Mouse (Mus musculus): ENCODE measurements at regions not wholly inside any gene's neighbourhood (a gene's known extent, or its start where the extent isn't known, plus 50 kb on each side); places are given as distances from the start of the nearest gene placed in this dataset.

DNA sequence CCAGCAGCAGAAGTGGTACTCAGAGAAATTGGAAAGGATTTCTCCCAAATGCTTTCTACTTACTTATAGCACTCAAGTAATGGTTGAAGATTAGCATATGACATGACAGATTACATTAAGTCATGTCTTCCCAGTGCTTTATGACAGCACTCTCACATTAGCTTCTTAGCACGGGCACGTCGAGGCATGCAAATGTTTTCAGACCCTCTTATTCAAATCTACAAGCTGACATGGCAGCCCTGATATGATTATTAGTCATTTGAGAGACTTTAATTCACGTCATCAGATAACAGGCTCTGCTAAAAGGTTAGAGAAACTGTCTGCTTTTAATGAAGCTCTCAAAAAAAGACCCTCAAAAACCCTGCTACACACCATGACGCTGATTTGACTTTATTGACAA, 590.1 kb downstream of the Lmo4 start:
- no peaks in the 10 kb centered on the region for H3K4me1 ChIP-seq
- no peaks in the 10 kb centered on the region for H3K9me3 ChIP-seq (replicated peaks)
- ATAC-seq (ENCODE audit: low FRiP score): no peak
- H3K36me3 ChIP-seq: no peaks in the 10 kb centered on the region
- H3K9ac ChIP-seq: no peak overlapping the region
- no peaks in the 10 kb centered on the region for H3K27me3 ChIP-seq
- WGBS: 80% methylated on average over 5 of the region's 5 CpGs
- H3K4me3 ChIP-seq: no peak overlapping the region
- no peak overlapping the region for H3K4me2 ChIP-seq (replicated peaks)
- H3K27ac ChIP-seq: no peak overlapping the region

DNA sequence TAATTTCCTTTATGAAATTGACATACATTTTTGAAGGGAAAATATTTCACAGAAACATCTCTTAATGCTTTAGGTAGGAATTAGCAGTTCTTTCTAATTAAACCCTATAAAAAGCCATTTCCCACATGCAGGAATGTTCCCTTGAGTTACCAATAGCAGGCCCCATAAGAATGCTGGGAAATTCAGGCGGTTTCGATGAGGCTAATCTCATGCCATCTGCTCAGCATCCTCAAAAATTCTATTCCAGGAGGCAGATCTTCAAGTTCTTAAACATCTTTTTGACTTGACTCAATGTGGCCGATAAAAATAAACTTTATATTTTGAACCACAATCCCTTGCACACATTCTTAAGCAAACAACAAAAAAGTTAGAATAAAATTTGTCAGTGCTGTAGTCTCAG, 591.0 kb downstream of the Lmo4 start:
- Histone ChIP-seq H3K36me3 (no peaks in the 10 kb centered on the region), H3K4me1 (no peaks in the 10 kb centered on the region), H3K4me3 (no peak overlapping the region), H3K9ac (no peak overlapping the region), H3K27ac (no peak overlapping the region), H3K4me2 (replicated peaks) (no peak overlapping the region), H3K9me3 (replicated peaks) (no peaks in the 10 kb centered on the region), H3K27me3 (no peaks in the 10 kb centered on the region)
- no peak for ATAC-seq (ENCODE audit: low FRiP score)
- 91% methylated on average over 3 of the region's 3 CpGs for WGBS

DNA sequence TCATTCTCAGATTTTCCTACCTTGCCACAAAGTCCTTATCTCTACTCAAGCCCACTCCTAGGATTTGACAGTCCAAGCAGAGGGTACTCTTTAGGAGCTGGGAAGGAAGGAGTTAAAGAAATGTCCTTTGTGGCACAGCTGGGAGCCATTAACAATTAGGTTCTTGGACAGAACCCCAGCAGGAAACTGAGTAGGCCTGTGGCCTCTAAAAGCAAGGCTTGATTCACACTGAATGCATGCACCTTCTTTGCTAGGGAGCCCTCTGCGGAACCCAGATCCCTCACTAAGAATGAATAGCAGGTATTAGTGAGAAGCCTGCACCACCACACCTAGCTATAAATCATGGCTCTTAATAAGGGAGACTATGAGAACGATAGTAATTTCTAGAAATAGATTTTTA, 595.3 kb downstream of the Lmo4 start:
- Histone ChIP-seq H3K4me1 (no peaks in the 10 kb centered on the region), H3K9ac (no peak overlapping the region), H3K36me3 (no peaks in the 10 kb centered on the region), H3K4me2 (replicated peaks) (no peak overlapping the region), H3K27me3 (no peaks in the 10 kb centered on the region), H3K4me3 (no peak overlapping the region), H3K9me3 (replicated peaks) (no peaks in the 10 kb centered on the region), H3K27ac (no peak overlapping the region)
- WGBS: 34% methylated on average over 2 of the region's 2 CpGs
- no peak for ATAC-seq (ENCODE audit: low FRiP score)

DNA sequence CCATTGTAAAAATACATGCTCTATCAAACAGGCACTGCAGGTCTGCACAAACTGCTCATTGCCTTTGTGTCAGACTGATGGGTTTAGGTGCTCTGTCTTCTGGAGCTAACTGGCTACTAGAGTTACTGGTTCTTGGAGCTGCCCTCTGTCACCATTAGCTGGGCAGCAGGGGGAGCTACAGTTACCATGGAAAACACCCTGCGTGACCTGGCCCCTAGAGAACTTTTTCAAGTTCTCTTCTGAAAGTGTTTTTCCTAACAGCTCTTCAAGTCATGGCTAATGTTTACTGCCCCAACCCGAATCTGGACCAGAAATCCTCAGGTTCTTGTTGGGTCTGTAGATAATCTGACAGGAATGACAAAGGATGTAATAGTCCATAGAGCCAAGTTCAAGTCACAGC, 605.9 kb downstream of the Lmo4 start:
- H3K36me3 ChIP-seq: no peaks in the 10 kb centered on the region
- no peaks in the 10 kb centered on the region for H3K9me3 ChIP-seq (replicated peaks)
- no peak overlapping the region for H3K27ac ChIP-seq
- no peak overlapping the region for H3K4me3 ChIP-seq
- H3K4me2 ChIP-seq (replicated peaks): no peak overlapping the region
- 47% methylated on average over 2 of the region's 2 CpGs for WGBS
- no peaks in the 10 kb centered on the region for H3K27me3 ChIP-seq
- no peak overlapping the region for H3K9ac ChIP-seq
- H3K4me1 ChIP-seq: no peaks in the 10 kb centered on the region
- ATAC-seq (ENCODE audit: low FRiP score): no peak

DNA sequence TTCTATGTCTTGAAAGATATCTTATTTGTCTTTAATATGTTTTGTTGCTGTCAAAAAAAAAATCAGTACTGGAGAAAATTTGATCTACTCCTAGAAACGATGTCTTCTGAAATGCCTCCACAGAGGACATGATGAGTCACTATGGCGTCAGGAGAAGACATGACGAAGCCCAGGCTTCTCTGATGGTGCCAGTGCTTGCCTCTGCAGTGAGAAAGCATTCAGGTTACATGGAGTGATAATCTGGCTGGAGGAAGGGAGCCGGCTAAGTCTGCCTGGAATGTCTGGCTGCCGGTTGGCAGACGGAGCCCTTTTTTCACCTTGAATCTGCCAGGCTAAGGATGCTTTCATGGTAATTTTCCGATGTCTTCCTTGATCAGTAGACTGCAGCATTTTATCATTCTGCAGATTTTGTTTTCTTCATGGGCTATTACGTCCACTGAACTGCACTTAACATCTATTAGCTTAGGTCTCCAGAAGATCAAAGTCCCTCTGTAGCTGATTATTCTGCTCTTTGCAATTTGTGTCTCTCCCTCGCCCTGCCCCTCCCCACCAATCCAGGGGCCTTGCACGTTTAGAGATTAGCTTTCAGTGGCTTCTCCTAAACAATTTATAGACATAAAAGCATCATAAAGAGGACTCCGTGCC, 607.9 kb downstream of the Lmo4 start:
- Histone ChIP-seq H3K9me3 (replicated peaks) (no peaks in the 10 kb centered on the region), H3K4me3 (no peak overlapping the region), H3K4me1 (peaks cover 4% of the 10 kb centered on the region; the same call in 1 of the 2 replicates), H3K9ac (no peak overlapping the region), H3K4me2 (replicated peaks) (no peak overlapping the region), H3K36me3 (no peaks in the 10 kb centered on the region), H3K27ac (no peak overlapping the region), H3K27me3 (no peaks in the 10 kb centered on the region)
- WGBS: 33% methylated on average over 11 of the region's 11 CpGs
- ATAC-seq (ENCODE audit: low FRiP score): no peak

DNA sequence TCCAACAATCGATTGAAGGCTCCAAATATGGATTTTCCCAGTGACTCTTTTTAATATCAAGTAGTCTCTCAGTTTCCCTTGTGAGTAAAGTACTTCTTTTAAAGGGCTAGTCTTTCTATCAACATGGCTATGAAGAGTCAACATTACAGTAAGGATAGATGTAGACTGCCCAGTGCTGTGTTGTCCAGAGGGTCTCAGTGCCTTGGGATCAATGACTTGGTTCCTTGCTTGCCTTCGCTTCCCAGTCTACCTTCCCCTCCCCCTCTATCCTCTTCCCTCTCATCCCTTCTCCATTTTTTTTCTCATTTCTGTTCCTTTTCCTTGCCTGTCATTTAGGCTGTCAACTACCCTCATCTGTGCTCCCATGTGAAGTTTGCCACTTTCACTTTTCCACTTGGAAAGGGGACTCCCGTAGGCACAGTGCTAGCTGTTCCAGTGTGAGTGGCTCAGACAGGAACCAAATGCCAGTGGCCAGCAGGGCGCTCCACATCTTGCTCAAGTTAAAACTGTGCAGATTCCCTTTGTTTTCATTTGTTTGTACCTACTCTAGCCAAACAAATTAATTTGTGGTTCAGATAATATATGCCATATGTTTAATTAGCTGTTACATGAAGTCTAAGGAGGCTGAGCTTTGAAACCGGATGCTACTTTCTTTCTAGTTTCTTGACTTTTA, 608.9 kb downstream of the Lmo4 start:
- 82% methylated on average over 5 of the region's 5 CpGs for WGBS
- Histone ChIP-seq H3K4me2 (replicated peaks) (no peak overlapping the region), H3K4me3 (no peak overlapping the region), H3K36me3 (no peaks in the 10 kb centered on the region), H3K9ac (no peak overlapping the region), H3K9me3 (replicated peaks) (no peaks in the 10 kb centered on the region), H3K27me3 (no peaks in the 10 kb centered on the region), H3K4me1 (peaks cover 4% of the 10 kb centered on the region; the same call in 1 of the 2 replicates), H3K27ac (no peak overlapping the region)
- no peak for ATAC-seq (ENCODE audit: low FRiP score)

DNA sequence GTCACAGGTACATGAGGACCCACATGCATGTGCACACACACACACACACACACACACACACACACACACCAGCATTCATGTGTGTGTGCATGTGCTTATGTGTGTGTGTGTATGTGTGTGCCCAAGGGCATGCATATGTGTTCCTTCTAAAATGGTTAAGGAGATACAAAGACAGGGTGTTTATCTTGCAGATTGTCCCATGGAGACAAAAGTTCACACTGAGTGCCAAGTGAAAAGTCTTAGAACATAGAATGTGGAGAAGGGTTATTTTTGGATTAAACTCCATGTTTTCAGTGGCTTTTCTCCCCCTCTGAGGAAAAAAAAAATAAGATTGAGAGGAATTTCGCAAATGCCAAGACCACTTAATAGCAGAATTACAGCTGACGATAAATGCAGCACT, 609.9 kb downstream of the Lmo4 start:
- H3K36me3 ChIP-seq: no peaks in the 10 kb centered on the region
- no peak overlapping the region for H3K4me2 ChIP-seq (replicated peaks)
- 85% methylated on average over 2 of the region's 2 CpGs for WGBS
- no peaks in the 10 kb centered on the region for H3K9me3 ChIP-seq (replicated peaks)
- no peak overlapping the region for H3K9ac ChIP-seq
- H3K4me1 ChIP-seq: peaks cover 4% of the 10 kb centered on the region; the same call in 1 of the 2 replicates
- H3K27ac ChIP-seq: no peak overlapping the region
- H3K4me3 ChIP-seq: no peak overlapping the region
- H3K27me3 ChIP-seq: no peaks in the 10 kb centered on the region
- ATAC-seq (ENCODE audit: low FRiP score): no peak

DNA sequence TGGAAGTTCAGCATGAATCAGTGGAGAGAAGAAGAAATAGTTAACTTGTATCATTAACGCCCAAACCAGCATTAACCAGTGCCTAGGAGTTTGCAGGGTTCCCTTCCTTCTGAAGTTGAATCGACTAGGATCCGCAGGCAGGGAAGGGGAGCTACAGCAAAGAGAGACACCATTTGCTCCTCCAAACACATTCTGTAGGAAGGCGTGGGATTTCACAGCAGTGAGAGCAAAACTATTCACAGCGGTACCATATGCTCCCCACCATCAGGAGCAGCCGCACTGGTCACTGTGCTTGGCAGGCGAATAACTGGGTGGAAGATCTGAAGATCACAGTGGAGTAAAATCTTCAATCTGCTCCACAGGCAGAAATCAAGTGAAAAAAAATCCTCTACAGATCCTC, 610.3 kb downstream of the Lmo4 start:
- Histone ChIP-seq H3K9ac (no peak overlapping the region), H3K27me3 (no peaks in the 10 kb centered on the region), H3K9me3 (replicated peaks) (no peaks in the 10 kb centered on the region), H3K4me1 (peaks cover 4% of the 10 kb centered on the region; the same call in 1 of the 2 replicates), H3K27ac (no peak overlapping the region), H3K4me2 (replicated peaks) (no peak overlapping the region), H3K36me3 (no peaks in the 10 kb centered on the region), H3K4me3 (no peak overlapping the region)
- WGBS: 68% methylated on average over 7 of the region's 7 CpGs
- ATAC-seq (ENCODE audit: low FRiP score): no peak

DNA sequence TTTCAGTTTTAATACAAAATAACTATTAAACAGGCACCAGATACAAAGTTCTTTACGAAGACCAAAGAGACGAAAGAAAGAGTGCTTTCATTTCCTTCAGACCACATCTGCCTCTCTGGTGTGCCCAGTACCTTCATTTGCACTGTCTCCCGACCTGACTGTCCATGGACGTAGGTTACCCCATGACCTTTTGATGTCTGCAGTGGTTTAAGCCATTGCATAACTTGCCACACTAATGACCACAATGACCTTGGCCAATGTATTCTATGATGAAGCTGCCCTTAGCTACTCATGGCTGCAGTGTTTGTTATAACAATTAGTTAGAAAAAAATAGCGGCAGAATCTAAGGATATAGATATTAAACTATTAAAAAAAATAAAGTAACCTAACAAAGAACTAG, 618.4 kb downstream of the Lmo4 start:
- no peaks in the 10 kb centered on the region for H3K9me3 ChIP-seq (replicated peaks)
- 86% methylated on average over 5 of the region's 5 CpGs for WGBS
- no peak for ATAC-seq (ENCODE audit: low FRiP score)

DNA sequence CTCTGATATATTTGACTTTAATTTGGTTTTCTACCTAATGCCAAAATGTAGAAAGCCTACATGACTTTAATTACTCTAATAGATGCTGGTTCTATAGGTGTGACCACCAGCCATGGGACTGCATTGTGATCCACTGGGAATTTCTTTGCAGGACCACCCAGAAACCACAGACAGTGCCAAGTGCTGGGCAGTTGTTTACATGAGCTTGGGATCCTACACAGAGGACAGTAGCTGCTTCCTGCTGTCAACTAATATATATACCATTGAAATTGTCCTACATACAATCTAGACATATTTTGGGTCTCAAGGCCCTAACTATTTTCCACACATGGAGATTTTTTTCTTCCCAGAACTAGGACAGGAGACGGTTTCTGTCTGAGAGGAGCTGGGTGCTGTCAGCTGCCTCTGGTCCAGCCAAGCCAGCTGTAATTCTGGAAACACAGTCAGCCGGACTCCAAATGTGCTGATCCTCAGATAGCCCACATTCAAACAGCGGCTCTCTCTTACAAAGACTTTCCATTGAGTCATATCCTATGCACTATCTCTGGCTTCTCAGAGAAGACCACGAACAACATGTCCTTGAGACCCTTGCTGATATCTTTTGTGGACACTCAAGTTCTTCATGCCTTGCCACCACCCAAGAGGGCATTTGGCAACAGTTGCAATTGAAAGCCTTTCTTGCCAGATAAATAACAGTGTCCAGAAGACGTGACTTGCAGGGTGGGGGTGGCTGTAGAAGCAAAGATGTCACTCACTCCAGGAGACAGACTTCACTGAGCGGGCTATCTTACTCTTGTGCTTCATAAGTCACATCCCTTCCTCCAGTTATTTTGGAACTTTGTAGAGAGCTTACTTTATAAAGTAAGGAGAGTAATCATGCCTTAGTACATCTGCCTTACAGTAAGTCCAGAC, 620.1 kb downstream of the Lmo4 start:
- Histone ChIP-seq H3K9ac (no peak overlapping the region), H3K4me1 (no peaks in the 10 kb centered on the region), H3K27me3 (no peaks in the 10 kb centered on the region), H3K4me2 (replicated peaks) (no peak overlapping the region), H3K9me3 (replicated peaks) (no peaks in the 10 kb centered on the region), H3K4me3 (no peak overlapping the region), H3K27ac (no peak overlapping the region), H3K36me3 (no peaks in the 10 kb centered on the region)
- no peak for ATAC-seq (ENCODE audit: low FRiP score)
- 88% methylated on average over 6 of the region's 6 CpGs for WGBS

More for the DNA sequence above, 618.4 kb downstream of the Lmo4 start:
- H3K4me3 ChIP-seq: no peak overlapping the region
- no peak overlapping the region for H3K9ac ChIP-seq
- H3K4me2 ChIP-seq (replicated peaks): no peak overlapping the region
- H3K4me1 ChIP-seq: no peaks in the 10 kb centered on the region
- no peaks in the 10 kb centered on the region for H3K27me3 ChIP-seq
- no peak overlapping the region for H3K27ac ChIP-seq
- no peaks in the 10 kb centered on the region for H3K36me3 ChIP-seq

DNA sequence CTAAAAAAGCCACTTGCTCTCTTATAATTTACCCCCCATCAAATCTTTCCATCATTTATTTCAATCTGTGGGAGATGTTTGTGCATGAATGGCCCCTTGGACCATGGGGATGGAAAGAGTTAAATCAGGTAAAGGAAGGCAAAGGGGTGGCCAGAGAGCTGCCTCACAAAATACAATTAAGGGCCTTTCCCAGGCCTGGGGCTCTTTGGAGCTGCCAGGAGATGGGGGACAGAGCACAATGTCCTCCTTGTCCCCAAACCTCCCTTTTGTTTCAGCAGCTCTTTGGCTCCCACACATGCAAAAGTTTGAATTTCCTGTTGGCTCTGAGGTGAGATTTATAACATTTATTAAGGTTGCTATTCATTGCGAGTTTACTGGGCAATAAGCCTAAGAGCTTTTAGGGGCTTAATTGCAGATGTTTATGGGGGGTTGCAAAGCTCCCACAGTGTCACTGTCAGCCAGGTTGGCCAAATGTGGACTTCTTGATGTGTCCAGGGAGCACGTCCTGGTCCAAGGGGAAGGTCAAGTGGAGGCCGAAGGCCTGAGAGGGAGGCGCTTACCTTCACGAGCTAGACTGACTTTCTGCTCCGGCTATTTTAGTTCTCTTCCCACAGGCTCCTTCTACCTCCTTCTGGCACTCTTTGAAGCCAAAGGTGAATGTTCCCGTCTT, 628.5 kb downstream of the Lmo4 start:
- Histone ChIP-seq H3K4me1 (no peaks in the 10 kb centered on the region), H3K4me3 (no peak overlapping the region), H3K9ac (no peak overlapping the region), H3K36me3 (no peaks in the 10 kb centered on the region), H3K27ac (no peak overlapping the region), H3K9me3 (replicated peaks) (no peaks in the 10 kb centered on the region), H3K27me3 (no peaks in the 10 kb centered on the region), H3K4me2 (replicated peaks) (no peak overlapping the region)
- 90% methylated on average over 7 of the region's 7 CpGs for WGBS
- ATAC-seq (ENCODE audit: low FRiP score): no peak

DNA sequence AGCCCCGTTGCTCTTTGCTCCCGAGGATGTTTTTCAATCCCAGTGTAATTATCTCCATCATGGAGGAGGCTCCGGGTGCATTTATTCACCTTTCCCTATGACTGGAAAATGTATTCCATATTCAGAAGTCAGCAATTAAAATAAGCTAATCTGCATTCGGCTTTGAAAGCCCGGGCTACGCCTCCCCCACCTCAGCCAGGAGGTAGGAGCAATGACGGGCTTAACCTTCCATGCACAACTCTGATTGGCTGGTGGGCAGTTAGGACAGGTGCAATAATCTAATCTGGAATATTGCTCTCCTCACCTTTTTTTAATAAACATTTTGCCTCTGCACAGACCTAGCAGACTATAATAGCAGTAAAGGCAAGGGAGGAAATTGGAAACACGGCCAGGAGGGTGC, 629.3 kb downstream of the Lmo4 start:
- no peaks in the 10 kb centered on the region for H3K27me3 ChIP-seq
- ATAC-seq (ENCODE audit: low FRiP score): no peak
- no peak overlapping the region for H3K27ac ChIP-seq
- H3K9ac ChIP-seq: no peak overlapping the region
- no peaks in the 10 kb centered on the region for H3K4me1 ChIP-seq
- no peak overlapping the region for H3K4me2 ChIP-seq (replicated peaks)
- H3K4me3 ChIP-seq: no peak overlapping the region
- H3K36me3 ChIP-seq: no peaks in the 10 kb centered on the region
- 88% methylated on average over 8 of the region's 8 CpGs for WGBS
- H3K9me3 ChIP-seq (replicated peaks): no peaks in the 10 kb centered on the region

Measured in hindbrain, embryonic 12.5 days (tissue).